In the genomic region with DNA sequence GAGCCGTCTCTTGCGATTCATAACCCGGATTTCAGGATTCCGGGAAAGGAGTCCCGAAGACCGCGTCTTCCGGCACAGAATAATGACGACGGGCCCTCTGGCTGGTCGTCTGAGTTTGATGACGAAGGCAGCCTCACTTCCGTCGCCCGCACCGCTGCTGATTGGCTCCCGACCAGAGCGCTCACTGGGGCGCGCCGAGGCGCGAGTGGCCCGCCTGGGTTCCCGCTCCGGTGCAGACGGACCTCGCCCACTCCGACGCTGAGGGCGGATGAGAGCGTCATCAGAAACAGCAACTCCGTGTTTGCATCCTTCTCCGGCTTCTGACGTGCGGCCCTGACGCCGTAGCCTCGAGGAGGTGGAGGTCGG, we compare ENCODE assay signal across 8 mouse cellular contexts. TPM values are rescaled to one million over a fixed set of nuclear protein-coding genes. Genes with fewer than 3 reads are reported as not detected.
DNase-seq lines count a peak whose midpoint lies in the region; ATAC-seq and TF ChIP-seq lines count a peak whose summit lies in the region.

A gene (minus strand): TSS at position 90 of the 366 bp plus-strand sequence.
A gene (plus strand): TSS at position 164 of the 366 bp plus-strand sequence.

- peak within 1 kb of the TSS; percentile 84 for H3K4me2 ChIP-seq in CH12.LX (ENCODE audit: insufficient read depth, low read depth, poor library complexity, severe bottlenecking)
- peak within 1 kb of the TSS; percentile 97 for H3K4me2 ChIP-seq in forebrain, embryonic 11.5 days (ENCODE audit: low read depth, low read length, severe bottlenecking)
- peak within 1 kb of the TSS; percentile 98 for H3K4me2 ChIP-seq in heart, embryonic 16.5 days (ENCODE audit: low read depth, low read length)
- H3K4me2 ChIP-seq in liver, embryonic 15.5 days = peak within 1 kb of the TSS; percentile 96
- H3K4me2 ChIP-seq in neural tube, embryonic 12.5 days (replicated peaks) = peak within 1 kb of the TSS; percentile 100

- in situ Hi-C loops in CH12.LX (cut with MboI; ENCODE audit: low pct_ligation_motif_present, low pct_unique_long_range_greater_than_20kb, low sequenced_read_pairs) = no loop called here

- H3K27ac ChIP-seq in CH12.LX (ENCODE audit: insufficient read depth, low read depth) = no peak within 1 kb of the TSS
- peak within 1 kb of the TSS; percentile 41; the same call in 1 of the 2 replicates for H3K27ac ChIP-seq in forebrain, embryonic 11.5 days (ENCODE audit: low read depth, low read length)
- H3K27ac ChIP-seq in heart, embryonic 16.5 days (ENCODE audit: low read length) = peak within 1 kb of the TSS; percentile 59
- H3K27ac ChIP-seq in liver, embryonic 15.5 days (replicated peaks) = peak within 1 kb of the TSS; percentile 89
- peak within 1 kb of the TSS; percentile 37; the same call in 1 of the 2 replicates for H3K27ac ChIP-seq in neural tube, embryonic 12.5 days

- TF ChIP-seq RAD21 in CH12.LX (IDR thresholded peaks at IDR 0.05; ENCODE audit: low read depth, low read length) = no peak

- peak; percentile 92 for ATAC-seq in forebrain, embryonic 11.5 days (replicated peaks; ENCODE audit: low FRiP score)
- ATAC-seq in heart, embryonic 16.5 days (replicated peaks; ENCODE audit: extremely low read depth, insufficient read depth, low FRiP score) = peak; percentile 94
- ATAC-seq in liver, embryonic 15.5 days (ENCODE audit: insufficient read depth) = peak; percentile 91
- ATAC-seq in neural tube, embryonic 12.5 days (ENCODE audit: low FRiP score, low read depth) = peak; percentile 91

- DNase-seq in CH12.LX (ENCODE audit: extremely low read depth) = peak; percentile 96
- DNase-seq in c-Kit-positive CD71-positive TER-119-negative erythroid progenitor cells, embryonic 14.5 days (ENCODE audit: low read depth) = peak; percentile 94
- DNase-seq in forebrain, embryonic 11.5 days (ENCODE audit: low spot score) = peak; percentile 98
- DNase-seq in kidney, postnatal 36 days = peak; percentile 97 to 98
- DNase-seq in telencephalon, adult 2 months (ENCODE audit: low read depth, low spot score) = peak; percentile 97

- peaks cover 7 to 28% of the 10 kb centered on the region in 2 experiments; a peak in 3 of 4 replicates for H3K4me1 ChIP-seq in CH12.LX (ENCODE audit: control insufficient read depth in 1 of 2, insufficient read depth in 2 of 2)
- H3K4me1 ChIP-seq in forebrain, embryonic 11.5 days (replicated peaks; ENCODE audit: control insufficient read depth, insufficient read depth, low read length) = peaks cover 16% of the 10 kb centered on the region
- H3K4me1 ChIP-seq in heart, embryonic 16.5 days (ENCODE audit: control insufficient read depth, insufficient read depth, low read length) = peaks cover 18% of the 10 kb centered on the region
- peaks cover 52% of the 10 kb centered on the region for H3K4me1 ChIP-seq in liver, embryonic 15.5 days (replicated peaks)
- peaks cover 26% of the 10 kb centered on the region for H3K4me1 ChIP-seq in neural tube, embryonic 12.5 days

- TF ChIP-seq EP300 in CH12.LX (IDR thresholded peaks at IDR 0.05; ENCODE audit: low read length) = no peak

- TF ChIP-seq POLR2A in CH12.LX (IDR thresholded peaks at IDR 0.05; ENCODE audit: low read depth, low read length) = peak; percentile 84

- peaks cover 3% of the 10 kb centered on the region for H3K9me3 ChIP-seq in CH12.LX (replicated peaks; ENCODE audit: low read length)
- no peaks in the 10 kb centered on the region for H3K9me3 ChIP-seq in forebrain, embryonic 11.5 days (ENCODE audit: control insufficient read depth, low read length)
- H3K9me3 ChIP-seq in heart, embryonic 16.5 days (replicated peaks; ENCODE audit: control insufficient read depth, low read length) = no peaks in the 10 kb centered on the region
- H3K9me3 ChIP-seq in liver, embryonic 15.5 days (replicated peaks) = no peaks in the 10 kb centered on the region
- no peaks in the 10 kb centered on the region for H3K9me3 ChIP-seq in neural tube, embryonic 12.5 days

- dilution Hi-C loops in CH12.LX (cut with MboI; ENCODE audit: extremely low pct_ligation_motif_present, extremely low pct_unique_long_range_greater_than_20kb, low sequenced_read_pairs) = no loop called here

- TF ChIP-seq CTCF in CH12.LX (conservative IDR thresholded peaks at IDR 0.05 in 1 of 2, IDR thresholded peaks at IDR 0.05 in 1 of 2; ENCODE audit: low read depth in 2 of 2, low read length in 2 of 2) = no peak

- H3K27me3 ChIP-seq in CH12.LX (replicated peaks) = no peaks in the 10 kb centered on the region
- no peaks in the 10 kb centered on the region for H3K27me3 ChIP-seq in forebrain, embryonic 11.5 days (ENCODE audit: control insufficient read depth, insufficient read depth, low read length)
- no peaks in the 10 kb centered on the region for H3K27me3 ChIP-seq in heart, embryonic 16.5 days (ENCODE audit: control insufficient read depth, insufficient read depth, low read length)
- no peaks in the 10 kb centered on the region for H3K27me3 ChIP-seq in liver, embryonic 15.5 days
- H3K27me3 ChIP-seq in neural tube, embryonic 12.5 days (replicated peaks) = no peaks in the 10 kb centered on the region

- H3K4me3 ChIP-seq in CH12.LX (replicated peaks in 1 of 3; ENCODE audit: low read depth in 2 of 3, low read length in 2 of 3, poor library complexity in 1 of 3) = peak within 1 kb of the TSS; percentile 77 to 91 (median 87)
- peak within 1 kb of the TSS; percentile 78 for H3K4me3 ChIP-seq in forebrain, embryonic 11.5 days (ENCODE audit: low read depth, low read length)
- peak within 1 kb of the TSS; percentile 81 for H3K4me3 ChIP-seq in heart, embryonic 16.5 days (ENCODE audit: low read length)
- H3K4me3 ChIP-seq in liver, embryonic 15.5 days (replicated peaks) = peak within 1 kb of the TSS; percentile 79
- peak within 1 kb of the TSS; percentile 81 for H3K4me3 ChIP-seq in neural tube, embryonic 12.5 days

- peak within 1 kb of the TSS; percentile 60 for H3K9ac ChIP-seq in CH12.LX (ENCODE audit: insufficient read depth, low read depth)
- H3K9ac ChIP-seq in forebrain, embryonic 11.5 days (ENCODE audit: low read length) = peak within 1 kb of the TSS; percentile 77
- H3K9ac ChIP-seq in heart, embryonic 16.5 days (ENCODE audit: low read length) = peak within 1 kb of the TSS; percentile 75
- peak within 1 kb of the TSS; percentile 81 for H3K9ac ChIP-seq in liver, embryonic 15.5 days
- peak within 1 kb of the TSS; percentile 75 for H3K9ac ChIP-seq in neural tube, embryonic 12.5 days

- H3K79me2 ChIP-seq in CH12.LX (replicated peaks; ENCODE audit: control insufficient read depth, extremely low read depth, insufficient read depth, poor library complexity, severe bottlenecking) = peaks cover 3% of the 10 kb centered on the region; the same call in 1 of the 2 replicates

- WGBS in forebrain, embryonic 11.5 days = under 1% methylated on average over 40 of the region's 40 CpGs
- WGBS in heart, embryonic 16.5 days = under 1% methylated on average over 40 of the region's 40 CpGs
- under 1% methylated on average over 40 of the region's 40 CpGs for WGBS in liver, embryonic 15.5 days (ENCODE audit: insufficient replicate concordance)
- under 1% methylated on average over 40 of the region's 40 CpGs for WGBS in neural tube, embryonic 12.5 days

- peaks cover 43 to 72% of the 10 kb centered on the region in 2 experiments for H3K36me3 ChIP-seq in CH12.LX (replicated peaks in 1 of 2; ENCODE audit: control insufficient read depth in 1 of 2, insufficient read depth in 1 of 2, low read length in 1 of 2)
- peaks cover 11% of the 10 kb centered on the region for H3K36me3 ChIP-seq in forebrain, embryonic 11.5 days (ENCODE audit: control insufficient read depth, insufficient read depth, low read length)
- peaks cover 20% of the 10 kb centered on the region for H3K36me3 ChIP-seq in heart, embryonic 16.5 days (ENCODE audit: control insufficient read depth, insufficient read depth)
- H3K36me3 ChIP-seq in liver, embryonic 15.5 days (replicated peaks) = peaks cover 55% of the 10 kb centered on the region
- peaks cover 52% of the 10 kb centered on the region for H3K36me3 ChIP-seq in neural tube, embryonic 12.5 days

TF ChIP-seq in CH12.LX, 34 proteins besides CTCF, POLR2A, EP300 and RAD21 (continues in another document):
- TF ChIP-seq POLR2AphosphoS2 (IDR thresholded peaks at IDR 0.05; ENCODE audit: low read depth, low read length) (no peak; the same call in 1 of the 2 replicates), MXI1 (IDR thresholded peaks at IDR 0.05; ENCODE audit: low read depth, low read length) (peak; percentile 84), MAZ (IDR thresholded peaks at IDR 0.05; ENCODE audit: low read depth, low read length) (peak; percentile 81; the same call in 1 of the 2 replicates), BHLHE40 (IDR thresholded peaks at IDR 0.05; ENCODE audit: low read depth, low read length) (no peak), MEF2A (IDR thresholded peaks at IDR 0.05; ENCODE audit: borderline replicate concordance, low read depth, low read length) (peak; percentile 65), ELF1 (IDR thresholded peaks at IDR 0.05; ENCODE audit: low read depth, low read length) (peak; percentile 99), HCFC1 (IDR thresholded peaks at IDR 0.05; ENCODE audit: low read depth, low read length) (peak; percentile 95), JUND (conservative IDR thresholded peaks at IDR 0.05; ENCODE audit: low read depth, low read length) (no peak), USF2 (conservative IDR thresholded peaks at IDR 0.05; ENCODE audit: low read depth, low read length) (no peak), SIN3A (IDR thresholded peaks at IDR 0.05; ENCODE audit: low read length) (peak; percentile 97), KAT2A (IDR thresholded peaks at IDR 0.05; ENCODE audit: insufficient replicate concordance, low read length) (peak; percentile 88), CHD1 (IDR thresholded peaks at IDR 0.05; ENCODE audit: low read depth, low read length) (no peak)

RNA-seq across cellular contexts. Expression of the first gene that starts in this region (rescaled TPM):
- total RNA-seq in CH12.LX (2012; rRNA removed) (27.7 and 32.9 TPM in 2 replicates), CH12.LX (2014; rRNA removed) (21.2 and 22.6 TPM in 2 replicates)
- polyA plus RNA-seq in CH12.LX (2012; ENCODE audit: insufficient read length, low read depth) = 37.1 and 41.3 TPM in 2 replicates
- 26.3 and 28.3 TPM in 2 replicates for polyA plus RNA-seq in forebrain, embryonic 11.5 days (2014; fragmentation: Nextera tagmentation; extraction: Ambion mirVana)
- polyA plus RNA-seq in heart, embryonic 16.5 days (2015; fragmentation: Nextera tagmentation; extraction: Ambion mirVana) = 17.1 and 24.4 TPM in 2 replicates
- 12.0 and 14.1 TPM in 2 replicates for polyA plus RNA-seq in liver, embryonic 15.5 days (2015; fragmentation: Nextera tagmentation; extraction: Ambion mirVana)
- polyA plus RNA-seq in neural tube, embryonic 12.5 days (2016; fragmentation: Nextera tagmentation; extraction: Ambion mirVana) = 30.8 and 30.9 TPM in 2 replicates

RNA-seq across cellular contexts. Expression of the second gene that starts in this region (rescaled TPM):
- total RNA-seq in CH12.LX (2012; rRNA removed) (16.3 and 17.2 TPM in 2 replicates), CH12.LX (2014; rRNA removed) (6.3 and 10.0 TPM in 2 replicates)
- 26.9 and 31.6 TPM in 2 replicates for polyA plus RNA-seq in CH12.LX (2012; ENCODE audit: insufficient read length, low read depth)
- polyA plus RNA-seq in forebrain, embryonic 11.5 days (2014; fragmentation: Nextera tagmentation; extraction: Ambion mirVana) = 78.5 and 84.9 TPM in 2 replicates
- 37.7 and 38.6 TPM in 2 replicates for polyA plus RNA-seq in heart, embryonic 16.5 days (2015; fragmentation: Nextera tagmentation; extraction: Ambion mirVana)
- 29.8 and 31.2 TPM in 2 replicates for polyA plus RNA-seq in liver, embryonic 15.5 days (2015; fragmentation: Nextera tagmentation; extraction: Ambion mirVana)
- polyA plus RNA-seq in neural tube, embryonic 12.5 days (2016; fragmentation: Nextera tagmentation; extraction: Ambion mirVana) = 64.1 and 66.2 TPM in 2 replicates
